Mouse (Mus musculus) NIH3T3 (cell line): ENCODE measurements around the gene Chfr.
"Not testable (repeated sequence)": the region's sequence is repeated elsewhere in the genome, so short reads cannot be mapped to it uniquely, and the experiment has no call there.

Experiments used
- DNase-seq: peaks from one replicate; pipeline ENCODE4 v3.0.0-alpha.2; 2012; ENCODE audit warnings: low read depth

Chfr gene

GRCm38 (mm10) chr5:110108305-110108628 lies 27.4 kb upstream of the Chfr start:
- DNase-seq: no peak

GRCm38 (mm10) chr5:110109991-110110441 lies 25.6 kb upstream of the Chfr start, which contains the start of gene Zfp605:
TSS of gene Zfp605 (plus strand) at chr5:110110092.
- peak; percentile 68 for DNase-seq

- not testable (repeated sequence) for DNase-seq
Observed at GRCm38 (mm10) chr5:110122380-110122779, 13.3 kb upstream of the Chfr start.

GRCm38 (mm10) chr5:110136087-110136464 lies 434 bp downstream of the Chfr start:
- no peak for DNase-seq

GRCm38 (mm10) chr5:110137816-110138215 lies 2.2 kb downstream of the Chfr start:
- DNase-seq: no peak

- no peak for DNase-seq
Observed at GRCm38 (mm10) chr5:110139325-110139724, 3.7 kb downstream of the Chfr start.

GRCm38 (mm10) chr5:110140424-110140823 lies 4.8 kb downstream of the Chfr start:
- DNase-seq: no peak

- peak; percentile 75 for DNase-seq
Observed at GRCm38 (mm10) chr5:110142309-110142708, 6.7 kb downstream of the Chfr start.

GRCm38 (mm10) chr5:110143007-110143406 lies 7.4 kb downstream of the Chfr start:
- DNase-seq: peak; percentile 52

- DNase-seq: no peak
Observed at GRCm38 (mm10) chr5:110169374-110169773, 33.7 kb downstream of the Chfr start.

GRCm38 (mm10) chr5:110176362-110177020 lies 40.8 kb downstream of the Chfr start, which contains the start of gene Golga3:
TSS of gene Golga3 (plus strand) at chr5:110176701.
- peak; percentile 98 for DNase-seq

- DNase-seq: no peak
Observed at GRCm38 (mm10) chr5:110177021-110177420, 41.4 kb downstream of the Chfr start.

- DNase-seq: no peak
Observed at GRCm38 (mm10) chr5:110178628-110179027, 43.0 kb downstream of the Chfr start.

- peak; percentile 59 for DNase-seq
Observed at GRCm38 (mm10) chr5:110181716-110182115, 46.1 kb downstream of the Chfr start.

GRCm38 (mm10) chr5:110203164-110203895 lies 67.7 kb downstream of the Chfr start:
- peak; percentile 16 for DNase-seq

GRCm38 (mm10) chr5:110204777-110205176 lies 69.1 kb downstream of the Chfr start:
- peak; percentile 14 for DNase-seq

GRCm38 (mm10) chr5:110211312-110211711 lies 75.7 kb downstream of the Chfr start:
- no peak for DNase-seq

GRCm38 (mm10) chr5:110216780-110217179 lies 81.1 kb downstream of the Chfr start:
- no peak for DNase-seq

GRCm38 (mm10) chr5:110220331-110220730 lies 84.7 kb downstream of the Chfr start:
- peak; percentile 21 for DNase-seq
